Mouse (Mus musculus): ENCODE results near the gene Pih1d2. TPM values are rescaled to one million over a fixed set of nuclear protein-coding genes. Genes with fewer than 3 reads are reported as not detected.
"Not testable (repeated sequence)": the region's sequence is repeated elsewhere in the genome, so short reads cannot be mapped to it uniquely, and the experiment has no call there.

Gene Pih1d2
- polyA plus RNA-seq, 1 experiment from 2014 or later: 3.7 TPM

DNA sequence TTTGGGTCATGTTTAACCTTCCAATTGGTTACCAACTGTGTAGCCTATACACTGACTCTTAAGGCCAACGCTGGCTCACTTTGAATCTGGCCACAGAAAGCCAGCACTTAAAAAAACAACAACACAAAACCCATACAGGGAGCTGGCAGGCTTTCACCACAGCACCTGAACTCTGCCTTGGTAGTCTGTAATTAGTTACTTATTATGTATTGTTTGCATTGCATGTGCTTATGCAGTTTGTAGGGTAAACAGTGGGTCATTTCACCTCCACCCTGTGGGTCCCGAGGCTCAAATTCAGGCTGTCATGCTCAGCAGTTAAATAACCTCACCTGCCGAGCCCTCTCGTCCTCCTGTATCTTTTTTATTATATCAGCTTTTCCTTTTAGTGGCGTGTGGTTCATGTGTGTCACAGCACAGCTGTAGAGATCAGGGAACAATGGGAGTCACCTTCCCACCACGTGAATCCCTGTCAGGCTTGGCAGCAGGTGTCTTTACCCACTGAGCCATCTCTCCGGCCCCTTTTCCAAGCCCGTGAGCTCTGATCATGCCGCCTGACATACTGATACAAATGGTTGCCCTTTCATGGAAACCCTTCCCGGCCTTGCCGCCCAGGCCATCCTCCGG lies 22.2 kb upstream of the Pih1d2 start:
- no peak overlapping the region for H3K27ac ChIP-seq
- H3K36me3 ChIP-seq: peaks cover 48% of the 10 kb centered on the region
- H3K9me3 ChIP-seq: no peaks in the 10 kb centered on the region
- no peaks in the 10 kb centered on the region for H3K27me3 ChIP-seq
- no peak for ATAC-seq (ENCODE audit: insufficient number of reproducible peaks, insufficient read depth, low FRiP score, low TSS enrichment, low read depth)
- 80% methylated on average over 12 of the region's 12 CpGs for WGBS
- H3K4me3 ChIP-seq: no peak overlapping the region
- no peaks in the 10 kb centered on the region for H3K4me1 ChIP-seq
- H3K9ac ChIP-seq: no peak overlapping the region
- no peak overlapping the region for H3K4me2 ChIP-seq

GRCm38 (mm10) chr9:50596973-50597372 lies 20.1 kb upstream of the Pih1d2 start:
- Histone ChIP-seq H3K4me3 (no peak overlapping the region), H3K9ac (no peak overlapping the region), H3K27me3 (no peaks in the 10 kb centered on the region), H3K4me1 (peaks cover under 1% of the 10 kb centered on the region), H3K4me2 (no peak overlapping the region), H3K27ac (no peak overlapping the region), H3K36me3 (peaks cover 53% of the 10 kb centered on the region), H3K9me3 (no peaks in the 10 kb centered on the region)
- 93% methylated on average over 8 of the region's 8 CpGs for WGBS
- no peak for ATAC-seq (ENCODE audit: insufficient number of reproducible peaks, insufficient read depth, low FRiP score, low TSS enrichment, low read depth)

GRCm38 (mm10) chr9:50601536-50601935 lies 15.6 kb upstream of the Pih1d2 start:
- Histone ChIP-seq H3K27ac (no peak overlapping the region), H3K27me3 (no peaks in the 10 kb centered on the region), H3K4me2 (no peak overlapping the region), H3K36me3 (peaks cover 48% of the 10 kb centered on the region), H3K9ac (0 out of 2 replicates have a peak overlapping the region, but pooled peaks have one; percentile 12), H3K4me3 (no peak overlapping the region), H3K9me3 (no peaks in the 10 kb centered on the region), H3K4me1 (peaks cover 18% of the 10 kb centered on the region)
- 90% methylated on average over 6 of the region's 6 CpGs for WGBS
- ATAC-seq (ENCODE audit: insufficient number of reproducible peaks, insufficient read depth, low FRiP score, low TSS enrichment, low read depth): no peak

GRCm38 (mm10) chr9:50602055-50602845 lies 14.9 kb upstream of the Pih1d2 start:
- Histone ChIP-seq H3K27me3 (no peaks in the 10 kb centered on the region), H3K9me3 (no peaks in the 10 kb centered on the region), H3K4me3 (peak overlapping the region; percentile 80), H3K36me3 (peaks cover 46% of the 10 kb centered on the region), H3K9ac (peak overlapping the region; percentile 84), H3K4me1 (peaks cover 18% of the 10 kb centered on the region), H3K4me2 (peak overlapping the region; percentile 91), H3K27ac (no peak overlapping the region)
- WGBS: 87% methylated on average over 7 of the region's 7 CpGs
- ATAC-seq (ENCODE audit: insufficient number of reproducible peaks, insufficient read depth, low FRiP score, low TSS enrichment, low read depth): no peak

DNA sequence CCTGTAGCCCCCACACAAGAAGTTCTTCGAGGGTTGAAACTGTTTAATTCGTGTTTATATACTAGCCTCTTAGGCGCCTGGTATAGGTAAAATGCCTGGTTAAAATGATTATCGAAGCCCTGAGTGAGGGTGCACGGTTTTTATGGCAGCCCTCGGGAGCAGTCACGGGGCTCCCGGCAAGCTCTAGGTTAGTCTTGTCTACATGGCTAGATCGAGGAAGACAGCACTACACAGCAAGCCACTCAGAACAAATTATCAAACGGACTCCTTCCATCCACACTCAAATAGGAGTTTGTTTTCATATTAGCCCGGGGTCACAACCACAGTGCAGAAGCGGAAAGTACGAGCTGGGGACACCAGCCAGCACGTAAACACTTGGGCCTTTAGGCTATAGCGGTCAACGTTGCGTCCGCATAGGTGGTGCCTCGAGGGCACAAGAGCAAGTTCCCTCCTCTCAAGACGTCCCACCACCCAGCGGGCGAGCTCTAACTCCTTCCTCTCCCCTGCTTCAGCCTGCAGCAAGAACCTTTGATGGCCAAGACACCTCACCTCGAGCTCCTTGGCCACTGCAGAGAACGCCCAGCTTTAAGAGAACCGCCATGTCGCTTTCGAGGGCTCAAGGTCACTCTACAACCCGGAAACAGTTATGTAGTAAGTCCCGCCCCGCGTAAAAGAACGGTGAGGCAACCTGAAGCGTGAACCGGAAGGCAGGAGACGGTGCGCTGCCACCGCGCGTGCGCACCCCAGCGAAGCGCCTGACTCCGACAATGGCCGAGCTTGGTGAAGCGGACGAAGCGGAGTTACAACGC lies 13.7 kb upstream of the Pih1d2 start, which contains the start of the genes Sdhd and Timm8b:
TSS of gene Sdhd (minus strand) at position 624 of the 809 bp plus-strand sequence.
TSS of gene Timm8b (plus strand) at position 722 of the 809 bp plus-strand sequence.
- H3K9ac ChIP-seq: peak within 1 kb of the TSS; percentile 84
- H3K4me1 ChIP-seq: peaks cover 18% of the 10 kb centered on the region
- WGBS: under 1% methylated on average over 48 of the region's 48 CpGs
- peak within 1 kb of the TSS; percentile 80 for H3K4me3 ChIP-seq
- ATAC-seq (ENCODE audit: insufficient number of reproducible peaks, insufficient read depth, low FRiP score, low TSS enrichment, low read depth): peak; percentile 94
- peaks cover 46% of the 10 kb centered on the region for H3K36me3 ChIP-seq
- peak within 1 kb of the TSS; percentile 82 for H3K27ac ChIP-seq
- H3K27me3 ChIP-seq: no peaks in the 10 kb centered on the region
- H3K9me3 ChIP-seq: no peaks in the 10 kb centered on the region
- H3K4me2 ChIP-seq: peak within 1 kb of the TSS; percentile 91

DNA sequence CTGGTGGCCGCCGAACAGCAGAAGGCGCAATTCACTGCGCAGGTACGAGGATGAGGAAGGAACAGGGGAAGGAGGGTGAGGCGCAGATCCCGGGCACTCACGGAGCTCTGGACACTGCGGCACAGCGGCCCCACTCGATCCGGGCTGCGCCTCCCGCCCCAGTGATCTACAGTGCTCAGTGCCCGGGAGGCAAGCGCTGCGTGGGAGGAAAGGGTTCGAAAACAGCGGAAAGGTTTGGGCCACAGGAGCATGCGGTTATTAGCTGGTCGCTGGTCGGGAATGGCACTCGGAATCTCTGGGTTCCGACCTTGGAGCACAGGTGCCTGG lies 13.2 kb upstream of the Pih1d2 start:
- under 1% methylated on average over 24 of the region's 24 CpGs for WGBS
- no peak; the same call in 1 of the 2 replicates for ATAC-seq (ENCODE audit: insufficient number of reproducible peaks, insufficient read depth, low FRiP score, low TSS enrichment, low read depth)
- Histone ChIP-seq H3K9me3 (no peaks in the 10 kb centered on the region), H3K36me3 (peaks cover 45% of the 10 kb centered on the region), H3K9ac (peak overlapping the region; percentile 84), H3K4me1 (peaks cover 18% of the 10 kb centered on the region), H3K4me2 (peak overlapping the region; percentile 91), H3K27me3 (no peaks in the 10 kb centered on the region), H3K27ac (peak overlapping the region; percentile 82), H3K4me3 (peak overlapping the region; percentile 80)

GRCm38 (mm10) chr9:50604338-50604737 lies 12.8 kb upstream of the Pih1d2 start:
- Histone ChIP-seq H3K9me3 (no peaks in the 10 kb centered on the region), H3K4me3 (peak overlapping the region; percentile 80), H3K27ac (peak overlapping the region; percentile 82), H3K27me3 (no peaks in the 10 kb centered on the region), H3K36me3 (peaks cover 44% of the 10 kb centered on the region), H3K4me1 (peaks cover 18% of the 10 kb centered on the region), H3K4me2 (peak overlapping the region; percentile 91), H3K9ac (peak overlapping the region; percentile 84)
- no peak; the same call in 1 of the 2 replicates for ATAC-seq (ENCODE audit: insufficient number of reproducible peaks, insufficient read depth, low FRiP score, low TSS enrichment, low read depth)
- WGBS: 3% methylated on average over 6 of the region's 6 CpGs

DNA sequence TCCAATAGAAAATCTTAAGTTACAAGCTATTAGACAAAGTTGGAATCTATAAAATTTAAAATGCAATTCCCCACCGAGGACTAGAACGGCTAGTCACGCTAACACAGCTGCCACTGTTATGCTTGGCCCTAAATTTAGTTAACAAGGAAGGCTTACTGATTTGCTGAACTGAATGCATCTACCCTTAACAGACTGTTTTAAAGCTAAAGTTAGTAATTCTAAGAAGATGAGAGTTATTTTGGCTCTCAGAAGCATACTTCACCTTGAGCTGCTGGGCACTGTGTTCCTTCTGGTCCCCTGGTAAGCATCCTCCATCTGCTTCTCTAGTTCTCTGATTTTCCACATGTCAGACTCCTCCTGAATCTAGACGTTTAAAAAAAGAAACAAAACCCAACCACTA lies 5.0 kb upstream of the Pih1d2 start:
- H3K27ac ChIP-seq: no peak overlapping the region
- H3K4me3 ChIP-seq: no peak overlapping the region
- H3K36me3 ChIP-seq: peaks cover 75% of the 10 kb centered on the region
- H3K9ac ChIP-seq: no peak overlapping the region
- 85% methylated on average over 4 of the region's 4 CpGs for WGBS
- H3K9me3 ChIP-seq: no peaks in the 10 kb centered on the region
- no peaks in the 10 kb centered on the region for H3K27me3 ChIP-seq
- ATAC-seq (ENCODE audit: insufficient number of reproducible peaks, insufficient read depth, low FRiP score, low TSS enrichment, low read depth): no peak
- H3K4me1 ChIP-seq: peaks cover 10% of the 10 kb centered on the region
- no peak overlapping the region for H3K4me2 ChIP-seq

- H3K9ac ChIP-seq: peak overlapping the region; percentile 97
- peak overlapping the region; percentile 100 for H3K4me3 ChIP-seq
- WGBS: 31% methylated on average over 11 of the region's 11 CpGs
- peaks cover 15% of the 10 kb centered on the region for H3K4me1 ChIP-seq
- H3K4me2 ChIP-seq: peak overlapping the region; percentile 77
- H3K9me3 ChIP-seq: no peaks in the 10 kb centered on the region
- H3K27ac ChIP-seq: peak overlapping the region; percentile 96; the same call in 1 of the 2 replicates
- H3K36me3 ChIP-seq: peaks cover 38% of the 10 kb centered on the region
- ATAC-seq (ENCODE audit: insufficient number of reproducible peaks, insufficient read depth, low FRiP score, low TSS enrichment, low read depth): no peak
- no peaks in the 10 kb centered on the region for H3K27me3 ChIP-seq
These were observed 960 bp upstream of the Pih1d2 start for GRCm38 (mm10) chr9:50616161-50616560.

GRCm38 (mm10) chr9:50617794-50618330 lies 741 bp downstream of the Pih1d2 start:
- no peak overlapping the region for H3K9ac ChIP-seq
- H3K27ac ChIP-seq: no peak overlapping the region
- peak overlapping the region; percentile 77 for H3K4me2 ChIP-seq
- peak overlapping the region; percentile 100 for H3K4me3 ChIP-seq
- 60% methylated on average over 9 of the region's 9 CpGs for WGBS
- peaks cover 22% of the 10 kb centered on the region for H3K36me3 ChIP-seq
- ATAC-seq (ENCODE audit: insufficient number of reproducible peaks, insufficient read depth, low FRiP score, low TSS enrichment, low read depth): no peak
- no peaks in the 10 kb centered on the region for H3K27me3 ChIP-seq
- H3K9me3 ChIP-seq: no peaks in the 10 kb centered on the region
- H3K4me1 ChIP-seq: peaks cover 15% of the 10 kb centered on the region

GRCm38 (mm10) chr9:50630903-50631302 lies 13.8 kb downstream of the Pih1d2 start:
- H3K27ac ChIP-seq; ATAC-seq (ENCODE audit: insufficient number of reproducible peaks, insufficient read depth, low FRiP score, low TSS enrichment, low read depth); H3K4me2 ChIP-seq; H3K9me3 ChIP-seq; H3K9ac ChIP-seq; H3K4me3 ChIP-seq; H3K27me3 ChIP-seq; H3K4me1 ChIP-seq: not testable (repeated sequence)
- H3K36me3 ChIP-seq: peaks cover 33% of the 10 kb centered on the region
- WGBS: 94% methylated on average over 6 of the region's 8 CpGs

Data from embryonic facial prominence, embryonic 13.5 days (tissue).